Mouse (Mus musculus) thymus, postnatal 14 days (tissue): ENCODE results near the gene Parp8.
A peak's percentile ranks its signal among the peaks of the same experiment; 100 is the strongest.

Experiments used
- DNase-seq: peaks from one replicate; pipeline ENCODE4 v3.0.0; 2021

Gene Parp8

DNA sequence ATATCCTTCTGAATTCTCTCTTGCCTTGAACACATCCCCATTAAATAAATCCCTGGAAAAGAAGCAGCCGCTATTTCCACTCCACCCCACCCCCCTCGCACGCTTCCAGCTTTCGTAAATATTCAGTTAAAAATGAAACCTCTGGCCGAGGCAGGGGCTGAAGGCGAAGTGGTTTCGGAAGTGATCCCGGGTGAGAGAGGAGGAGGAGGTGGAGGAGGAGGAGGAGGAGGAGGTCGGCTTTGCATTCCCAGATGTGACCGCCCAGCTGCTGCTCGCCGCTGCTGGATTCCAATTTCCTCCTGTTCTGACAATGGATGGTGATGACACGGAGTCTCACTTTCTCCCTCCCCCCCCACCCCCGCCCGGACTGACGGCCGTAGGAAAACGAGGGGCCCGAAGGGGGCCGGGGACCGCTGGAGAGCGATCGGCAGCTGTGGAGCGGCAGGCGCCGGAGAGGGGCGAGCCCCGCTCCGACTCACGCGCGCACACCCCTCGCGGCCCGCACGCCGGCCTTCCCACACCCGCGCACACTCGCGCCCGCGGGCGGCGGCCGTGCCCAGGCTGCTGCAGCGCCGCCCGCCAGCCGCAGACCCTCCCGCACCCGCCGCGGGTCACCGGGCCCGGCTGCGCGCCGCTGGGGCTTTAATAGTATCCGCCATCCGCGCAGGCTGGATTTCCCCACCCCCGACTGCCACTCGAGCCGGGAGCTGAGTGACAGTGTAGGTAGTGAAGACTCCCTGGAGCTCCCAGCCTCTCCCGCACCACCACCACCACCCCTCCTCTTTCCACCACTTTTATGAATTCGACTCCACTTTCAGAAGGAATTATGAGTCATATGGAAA, at the start of gene Parp8:
Parp8 (minus strand) TSS at position 312 of the 842 bp plus-strand sequence.
- DNase-seq = peak; percentile 45

DNA sequence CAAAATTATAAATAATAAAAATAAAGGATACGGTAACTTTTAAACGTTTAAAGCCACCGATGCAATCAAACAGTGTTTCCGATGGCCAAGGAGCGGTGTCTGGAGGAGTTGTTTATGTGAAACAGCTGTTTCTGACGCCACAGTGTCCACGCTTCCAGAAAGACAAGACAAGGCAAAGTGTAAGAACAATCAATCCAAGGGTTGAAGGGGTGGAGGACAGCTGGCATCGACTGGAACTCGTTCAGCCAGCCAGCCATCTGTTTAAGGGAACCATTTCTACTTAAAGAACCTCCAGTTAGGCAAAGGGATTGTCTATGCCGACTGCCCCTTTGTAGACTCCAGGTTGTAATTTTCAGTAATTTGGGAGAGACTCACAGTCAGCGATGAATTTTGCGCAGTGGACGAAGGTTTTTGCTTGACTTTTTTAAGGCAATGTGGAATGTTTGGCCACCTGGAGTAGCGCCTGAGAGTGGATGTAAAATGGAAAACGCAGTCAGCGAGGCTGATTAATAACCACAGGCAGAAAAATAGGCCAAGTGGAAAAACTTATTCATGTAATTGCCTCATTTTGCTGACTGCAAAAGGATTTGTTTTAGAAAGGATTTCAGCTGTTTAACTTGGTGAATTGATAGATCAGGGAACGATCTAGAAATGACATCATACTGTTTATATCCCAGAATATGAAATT, 37.4 kb upstream of the Parp8 start:
- no peak for DNase-seq

DNA sequence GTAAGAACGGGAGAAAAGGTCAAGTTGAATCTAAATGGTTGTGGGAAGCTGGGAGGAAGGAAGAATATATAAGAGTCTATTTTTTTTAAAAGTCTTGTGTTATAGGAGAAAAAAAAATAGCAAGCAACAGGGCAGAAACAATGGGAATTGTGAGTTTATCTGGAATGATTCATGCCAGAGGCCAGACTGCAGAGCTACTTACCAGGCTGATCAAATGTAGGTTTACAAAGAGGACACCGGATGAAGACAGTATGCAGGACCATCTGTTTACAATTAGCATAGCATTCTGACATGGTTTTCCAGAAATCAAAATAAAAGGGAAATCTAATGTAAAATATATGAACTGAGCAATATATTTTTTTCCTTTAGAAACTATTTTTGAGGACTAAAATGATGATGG, 31.1 kb upstream of the Parp8 start:
- DNase-seq = no peak

DNA sequence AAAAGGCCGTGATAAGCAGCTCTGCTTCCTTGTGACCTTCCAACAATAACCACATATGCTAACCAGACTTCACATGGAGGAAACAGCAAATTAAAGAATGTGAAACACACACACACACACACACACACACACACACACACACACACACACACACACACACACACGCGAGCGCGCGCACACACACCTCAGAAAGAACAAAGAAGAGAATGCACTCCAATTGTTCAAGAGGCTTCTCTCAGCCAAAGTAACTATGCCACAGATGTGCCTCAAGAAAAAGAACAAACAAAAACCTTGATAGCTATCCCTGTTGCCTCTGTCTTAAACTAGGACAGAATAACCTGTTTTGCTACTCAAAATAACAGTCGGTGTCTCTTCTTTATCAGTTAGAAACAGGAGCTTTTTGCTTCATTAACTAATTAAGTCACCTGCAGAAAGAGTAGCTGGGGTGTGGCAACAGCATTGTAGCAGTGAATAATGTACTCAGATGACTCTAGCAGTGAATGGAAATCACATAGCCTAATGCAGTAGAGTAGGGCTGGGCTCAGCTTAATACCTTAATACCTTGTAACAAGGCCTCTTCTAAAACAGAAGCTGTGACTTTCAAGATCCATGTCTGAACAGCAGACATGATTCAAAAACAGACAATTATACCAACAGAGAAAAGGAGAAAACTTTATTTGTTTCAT, 29.6 kb upstream of the Parp8 start:
- DNase-seq = peak; percentile 64

DNA sequence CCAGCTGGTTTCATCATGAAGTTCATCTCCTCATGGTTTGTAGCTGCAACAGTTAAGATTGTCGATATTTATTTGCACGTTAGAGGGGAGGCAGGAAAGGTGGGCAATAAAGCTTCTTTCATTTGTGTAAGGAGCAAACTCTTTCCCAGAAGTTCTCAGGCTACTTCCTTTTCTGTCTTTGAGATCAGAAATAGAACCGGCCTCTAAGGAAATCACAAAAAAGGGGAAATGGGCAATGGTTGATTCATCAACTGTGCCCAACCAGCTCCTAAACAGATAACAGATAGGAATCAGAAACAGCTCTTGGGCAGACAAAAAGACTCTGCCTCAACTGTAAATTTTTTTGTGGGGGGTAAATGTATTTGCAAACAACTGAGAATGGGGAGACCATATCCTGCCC, 27.4 kb upstream of the Parp8 start:
- DNase-seq = no peak

DNA sequence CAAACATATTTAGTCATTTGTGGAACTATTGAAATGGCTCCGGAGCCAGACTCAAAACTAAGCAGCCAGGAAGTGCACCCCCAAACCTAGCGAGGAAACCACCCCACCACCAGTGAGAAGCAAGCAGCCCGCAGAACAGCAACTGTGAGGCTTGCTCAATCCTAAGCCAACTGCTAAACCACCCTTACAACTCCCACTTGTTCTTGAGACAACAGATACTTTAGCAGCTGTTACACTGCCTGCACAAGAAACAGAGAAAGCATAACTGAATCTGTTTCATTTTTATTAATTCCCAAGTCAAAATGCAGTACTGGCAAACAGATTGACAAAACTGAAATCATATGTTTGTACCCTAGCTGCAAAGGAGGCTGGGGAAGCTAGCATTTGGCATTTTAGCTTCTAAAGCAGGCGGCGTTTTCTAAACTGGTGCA, 23.2 kb upstream of the Parp8 start:
- DNase-seq = peak; percentile 77

DNA sequence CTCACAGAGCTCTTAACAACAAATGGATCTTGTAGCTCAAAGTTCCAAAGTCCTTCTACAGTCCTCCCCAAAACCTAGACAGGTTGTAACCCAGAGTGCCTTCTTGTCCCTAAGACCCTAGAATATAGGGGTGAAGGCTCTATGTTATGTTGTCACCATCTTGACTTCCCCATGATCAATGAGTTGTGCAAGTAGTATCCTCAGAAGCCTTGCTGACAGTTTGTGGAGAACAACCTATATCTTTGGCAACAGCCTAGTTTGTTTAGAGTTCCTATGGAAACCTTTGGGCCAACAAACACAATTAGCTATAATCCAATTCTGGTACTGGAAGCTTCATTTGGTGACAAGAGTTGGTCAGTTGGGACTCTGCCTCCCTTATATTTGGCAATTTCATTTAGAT, 18.2 kb upstream of the Parp8 start:
- DNase-seq = no peak

DNA sequence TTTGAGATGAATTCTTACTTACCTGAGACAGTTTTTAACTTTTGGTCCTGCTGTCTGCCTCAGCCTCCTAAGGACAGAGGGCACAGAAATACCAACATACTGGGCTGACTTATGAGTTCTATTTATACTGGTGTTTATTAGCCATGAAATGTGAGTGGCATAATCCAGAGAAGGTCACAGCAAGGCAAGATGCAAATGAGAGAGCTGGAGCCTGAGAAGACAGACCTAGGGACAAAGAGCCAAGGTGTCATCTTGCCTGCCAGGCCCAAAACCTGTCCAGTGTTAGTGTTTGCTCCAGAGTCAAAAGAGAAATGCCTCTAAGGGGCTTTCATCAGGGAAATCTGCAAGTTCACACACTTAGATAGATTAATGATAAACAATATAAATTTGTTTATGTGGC, 15.7 kb upstream of the Parp8 start:
- DNase-seq = no peak

DNA sequence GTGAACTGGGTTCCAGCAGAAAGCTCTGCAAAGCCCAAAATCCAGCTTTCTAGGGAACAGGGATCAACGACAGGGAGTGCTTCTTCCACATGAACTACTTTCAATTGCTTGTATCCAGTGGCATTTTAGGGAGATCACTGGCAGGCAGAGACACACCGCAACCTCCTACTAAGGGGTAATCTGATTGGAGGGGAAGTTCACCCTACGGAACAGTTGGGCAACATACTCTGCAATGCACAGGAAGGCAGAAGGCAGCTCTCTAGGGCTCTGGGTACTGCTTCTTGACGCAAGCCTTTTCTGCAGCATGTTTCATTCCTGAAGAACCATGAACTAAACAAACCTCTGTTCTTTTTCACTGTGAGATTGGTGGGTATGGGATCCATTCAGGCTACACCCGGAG, 10.9 kb upstream of the Parp8 start:
- DNase-seq = no peak

DNA sequence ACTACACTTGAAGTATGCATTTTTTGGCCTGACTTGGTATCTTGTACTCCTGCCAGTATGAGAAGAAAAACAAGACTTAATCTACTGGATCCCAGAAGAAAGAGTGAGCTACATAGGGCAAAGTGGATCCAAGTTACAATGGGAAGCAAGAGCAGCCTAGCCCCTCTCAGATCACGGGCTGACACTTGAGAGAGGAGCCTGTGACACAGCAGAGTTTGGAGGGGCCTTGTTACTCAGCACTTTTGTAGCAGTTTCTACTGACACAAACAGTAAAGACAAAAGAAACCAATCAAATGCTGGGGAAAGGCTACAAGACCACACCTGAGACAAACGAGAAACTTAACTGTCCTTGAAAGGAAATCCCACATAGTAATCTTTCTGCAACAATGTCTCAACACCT, 9.8 kb upstream of the Parp8 start:
- DNase-seq = peak; percentile 39

DNA sequence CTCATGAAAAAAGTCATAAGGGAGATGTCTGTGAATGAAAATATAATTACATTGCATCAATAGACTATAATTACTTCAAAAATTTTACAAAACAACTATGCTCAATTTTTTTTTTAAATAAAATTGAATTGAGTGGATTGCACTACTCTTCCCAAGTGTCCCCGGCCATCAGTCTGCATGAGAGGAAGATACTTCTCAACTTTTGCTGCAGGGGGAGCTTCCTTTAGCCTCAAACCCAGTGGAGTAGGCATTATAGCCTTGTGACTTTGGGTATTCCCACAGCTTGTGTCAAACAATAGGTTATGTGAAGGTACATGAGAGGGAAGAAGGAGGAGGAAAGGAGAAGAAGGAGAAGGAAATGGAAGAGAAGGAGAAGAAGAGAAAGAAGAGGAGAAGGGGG, 9.3 kb upstream of the Parp8 start:
- DNase-seq = no peak

DNA sequence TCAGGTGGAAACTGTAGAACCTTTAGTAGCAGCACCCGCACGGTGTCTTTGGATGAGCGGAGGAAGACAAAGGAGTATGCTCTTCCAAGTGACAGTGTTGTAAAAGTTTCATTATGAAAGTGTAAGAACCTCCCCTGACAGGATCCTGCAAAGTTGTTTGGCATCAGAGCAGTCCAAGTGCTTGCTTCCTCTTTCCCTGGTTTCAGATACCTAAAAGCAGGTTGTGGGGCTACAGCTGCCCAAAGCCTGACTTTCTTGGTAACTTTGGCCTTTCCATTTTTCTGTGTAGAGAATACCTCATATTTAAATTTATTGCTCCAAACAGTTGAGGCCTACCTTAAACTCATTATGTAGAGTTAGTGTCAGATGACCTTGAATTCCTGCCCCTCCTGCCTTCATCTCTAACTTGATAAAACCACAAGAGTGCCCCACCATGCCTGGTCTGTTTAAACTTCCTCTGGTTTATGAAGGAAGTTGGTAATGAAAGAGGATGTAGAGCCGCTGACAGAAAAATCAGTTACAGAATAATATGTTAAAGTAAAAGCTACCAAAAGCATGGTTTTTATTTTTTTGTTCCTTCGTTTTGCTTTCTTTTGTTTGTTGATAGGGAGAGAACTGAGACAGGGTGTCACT, 8.5 kb upstream of the Parp8 start:
- DNase-seq = no peak

DNA sequence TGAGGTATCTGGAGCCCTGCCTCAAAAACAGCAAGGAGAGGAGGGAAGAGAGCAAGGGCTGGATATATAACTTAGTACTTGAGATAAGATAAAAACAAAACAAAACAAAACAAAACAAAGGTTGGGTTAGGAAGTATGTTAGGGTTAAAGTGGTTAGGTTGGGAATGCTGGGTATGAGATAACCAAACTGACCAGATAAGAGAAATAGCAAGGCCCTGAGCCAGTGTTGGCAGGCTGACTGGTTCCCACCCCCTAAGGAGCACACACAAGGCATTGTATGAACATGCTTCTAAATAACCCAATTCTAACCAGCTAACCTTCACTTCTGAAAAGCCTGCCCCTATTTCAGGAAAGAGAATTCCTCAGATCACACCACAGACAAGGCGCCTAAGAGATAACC, 7.1 kb upstream of the Parp8 start:
- DNase-seq = no peak

DNA sequence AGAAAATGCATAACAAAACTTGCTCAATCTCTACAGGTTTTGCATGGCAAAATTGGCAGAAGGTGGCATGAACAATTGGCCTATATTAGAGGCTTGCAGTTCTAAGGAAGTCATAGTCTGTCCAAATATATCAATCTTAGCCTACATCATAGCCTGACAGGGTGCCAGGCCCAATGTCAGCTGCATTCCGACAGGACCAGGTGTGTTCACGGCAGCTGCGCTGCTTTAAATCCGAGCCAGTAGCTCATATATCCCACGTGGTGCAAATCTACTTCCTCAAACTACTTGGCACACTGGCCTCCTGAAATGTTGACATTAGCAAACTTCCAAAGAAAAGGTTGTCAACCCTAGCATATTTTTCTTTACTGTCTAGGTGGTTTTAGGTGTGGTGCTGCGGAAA, 6.2 kb upstream of the Parp8 start:
- DNase-seq = peak; percentile 40

DNA sequence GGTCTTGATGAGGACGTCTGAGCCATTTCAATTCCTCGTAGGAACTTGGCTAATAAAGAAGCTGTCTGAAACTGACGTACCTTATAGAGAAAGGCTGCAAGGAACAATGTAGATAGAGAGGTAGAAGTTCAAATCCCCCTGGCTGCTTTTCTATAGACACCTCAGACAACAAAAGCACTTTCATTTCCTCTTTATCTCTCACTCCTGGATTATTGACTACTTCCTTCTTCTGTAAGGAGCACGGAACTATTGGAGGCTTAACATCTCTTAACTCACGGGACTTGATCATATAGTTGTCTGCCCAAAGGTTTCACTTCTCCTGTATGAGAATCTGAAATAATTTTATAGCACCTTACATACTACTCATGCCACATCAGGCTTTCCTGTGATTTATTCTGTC, 2.9 kb upstream of the Parp8 start:
- DNase-seq = no peak

DNA sequence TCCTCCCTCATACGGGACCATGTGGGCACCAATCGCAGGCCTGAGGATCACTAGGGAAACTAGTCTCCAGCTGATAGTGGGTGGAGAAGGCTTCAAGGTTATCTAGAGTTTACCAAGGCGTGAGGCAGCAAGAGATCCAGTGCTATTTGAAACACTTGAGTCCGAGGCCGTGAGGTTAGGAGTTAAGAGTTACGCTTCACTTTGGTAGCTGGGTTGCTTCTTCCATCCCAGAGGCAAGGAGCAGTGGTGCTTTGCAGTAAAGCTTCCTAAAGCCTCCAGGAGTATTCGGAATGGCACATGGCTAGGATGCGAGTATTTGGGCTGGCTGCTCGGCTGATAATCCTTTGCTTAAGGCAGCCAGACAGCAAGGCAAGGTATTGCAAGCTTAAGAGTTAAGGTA, 2.0 kb upstream of the Parp8 start:
- DNase-seq = no peak

DNA sequence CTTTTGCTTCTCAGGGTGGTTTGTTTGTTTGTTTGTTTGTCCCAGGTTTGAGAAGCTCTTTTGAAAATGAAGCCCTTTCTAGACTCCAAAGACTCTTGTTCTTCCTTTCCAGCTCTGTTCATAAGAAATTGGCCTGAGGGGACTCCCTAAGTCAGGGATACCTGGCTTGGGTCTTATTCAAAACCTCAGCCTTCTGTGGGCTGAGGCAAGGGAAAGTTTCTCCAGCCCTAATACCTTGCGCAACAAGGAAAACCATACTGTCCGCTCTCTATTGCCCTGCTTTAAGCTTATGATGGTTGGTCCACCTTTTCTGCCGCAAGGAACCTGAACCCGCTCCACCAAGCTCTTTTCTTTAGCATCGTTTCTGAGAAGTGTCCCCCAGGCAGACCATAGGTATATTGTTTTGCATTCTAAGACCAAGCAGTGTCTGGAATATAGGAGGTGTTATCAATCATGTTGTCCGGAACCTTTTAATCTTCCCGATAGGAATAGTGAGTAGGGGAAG, 991 bp upstream of the Parp8 start:
- DNase-seq = no peak

DNA sequence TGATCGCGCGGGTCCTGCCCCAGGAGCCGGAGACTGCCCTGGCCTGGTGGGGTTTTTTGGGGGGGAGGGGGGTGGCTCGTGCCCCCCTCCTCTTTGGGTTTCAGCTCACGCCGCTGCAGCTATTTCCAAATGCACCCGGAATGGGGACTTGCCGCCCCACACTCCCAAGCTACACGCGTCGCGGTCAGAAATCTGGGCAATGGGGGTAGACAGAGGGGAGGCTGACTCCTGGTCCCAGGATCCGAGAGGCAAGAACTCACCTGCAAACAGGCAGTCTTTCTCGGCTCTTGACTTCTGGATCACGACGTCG, 466 bp downstream of the Parp8 start:
- DNase-seq = no peak

DNA sequence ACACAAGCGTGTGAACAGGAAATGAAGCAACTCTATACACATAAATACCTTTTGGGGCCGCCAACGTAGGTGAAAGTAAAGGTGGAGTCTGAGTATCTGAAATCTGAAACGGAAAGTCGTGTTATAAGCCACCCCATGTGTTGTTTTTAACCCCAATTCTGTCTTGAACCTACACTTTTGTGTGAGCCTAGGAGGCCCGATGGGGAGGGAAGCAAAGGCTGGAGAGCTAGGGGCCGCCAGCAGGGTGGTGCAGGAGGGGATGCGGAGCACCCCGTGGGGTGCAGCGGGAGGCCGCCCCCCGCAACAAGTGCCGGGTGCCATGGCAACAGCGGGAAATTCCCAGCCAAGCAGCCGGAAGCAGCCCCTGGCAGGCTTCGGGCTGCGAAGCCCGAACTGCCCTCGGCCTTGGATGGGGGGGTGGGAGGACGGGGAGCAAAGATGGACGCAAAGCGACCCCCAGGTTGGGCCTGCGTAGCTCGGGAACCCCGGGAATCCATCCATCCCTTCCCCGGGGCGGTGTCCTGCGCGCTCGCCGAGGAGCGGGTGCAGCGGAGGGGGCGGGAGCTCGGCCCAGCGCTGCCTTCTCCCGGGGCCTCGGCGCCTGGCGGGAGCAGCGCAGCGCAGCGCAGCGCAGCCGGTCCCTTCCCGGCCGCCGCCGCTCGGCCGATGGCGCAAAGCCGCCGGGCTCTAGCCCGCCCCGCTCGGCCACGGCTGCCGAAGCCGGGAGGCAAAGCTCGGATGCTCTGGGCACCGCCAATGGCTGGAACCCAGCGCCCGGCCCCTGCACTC, 1.0 kb downstream of the Parp8 start:
- DNase-seq = peak; percentile 85

DNA sequence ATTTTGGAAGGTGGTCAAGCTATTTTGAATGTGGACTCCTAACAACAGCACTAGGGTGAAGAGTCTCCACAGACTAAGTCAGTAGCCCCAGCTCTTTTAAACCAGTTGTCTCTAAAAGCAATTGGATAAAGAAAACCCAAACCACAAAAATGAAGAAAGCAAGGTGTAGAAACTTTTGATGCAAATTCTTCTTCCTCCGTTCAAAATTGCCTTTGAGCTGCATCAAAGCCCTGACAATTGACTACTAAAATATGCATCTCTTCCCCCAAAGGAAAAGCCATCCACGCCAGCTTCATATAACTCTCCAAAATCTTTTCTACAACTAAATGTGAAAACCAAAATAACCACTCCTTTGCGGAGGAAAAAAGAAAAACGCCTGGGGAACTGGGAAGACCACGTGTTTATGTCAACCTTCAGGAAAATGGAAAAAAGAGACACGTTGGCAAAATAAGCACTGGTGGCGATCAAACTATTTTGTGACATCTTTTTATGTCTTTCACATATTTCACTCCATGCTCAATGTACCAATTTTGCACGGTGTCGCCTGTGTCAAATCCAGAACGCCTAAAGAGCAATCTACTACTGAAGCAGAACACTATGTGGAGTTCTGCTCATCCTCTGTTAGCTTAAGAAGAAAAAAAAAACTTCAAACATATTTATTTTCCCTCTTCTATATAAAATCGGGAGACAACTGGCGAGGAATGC, 1.8 kb downstream of the Parp8 start:
- peak; percentile 15 for DNase-seq

DNA sequence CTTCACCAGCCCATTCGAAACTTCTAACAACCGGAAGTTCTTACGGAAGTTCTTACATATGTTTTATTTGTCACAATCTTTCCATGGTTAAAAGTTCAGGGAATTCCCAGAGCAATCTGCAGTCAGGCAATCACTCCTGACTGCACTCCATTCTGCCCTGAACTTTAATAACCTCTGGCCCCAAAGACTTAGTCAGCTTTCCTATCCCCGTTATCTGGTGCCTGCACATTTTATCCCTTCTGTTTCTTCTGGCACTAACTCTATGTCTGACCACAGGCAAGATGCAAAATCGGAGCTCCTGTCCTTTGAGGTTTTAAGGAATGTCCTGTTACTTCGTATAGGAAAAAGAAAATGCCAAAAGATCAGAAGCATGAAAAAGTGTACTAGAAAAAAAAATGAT, 4.7 kb downstream of the Parp8 start:
- no peak for DNase-seq

DNA sequence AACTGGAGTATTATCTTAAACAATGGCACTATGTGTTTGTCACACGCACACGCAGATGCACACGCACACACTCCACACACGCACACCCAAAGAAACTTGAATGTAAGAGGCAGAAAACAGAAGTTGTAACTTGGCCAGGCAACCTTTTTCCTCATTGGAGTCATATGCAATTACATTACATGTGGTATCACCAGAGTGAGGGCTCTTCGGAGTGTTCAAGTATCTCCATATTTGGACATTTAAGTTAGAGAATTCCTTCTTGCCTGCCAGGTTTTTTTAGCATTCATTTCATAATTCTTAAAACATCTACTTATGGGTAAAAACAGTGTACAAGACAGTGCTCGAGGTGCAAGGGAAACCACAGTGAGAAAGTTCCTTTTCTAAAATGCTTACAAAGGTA, 6.7 kb downstream of the Parp8 start:
- no peak for DNase-seq
